In genomic region chr9:76104846-76105245, GRCm38 (mm10) we compare ENCODE assay signal across 19 mouse cellular contexts.
"Had no signal": no experiment of that assay in that cellular context is flagged by ENCODE, and none has a peak within 500 bp of the region (broad histone marks: within the 10 kb centered on the region; RNA-seq: fewer than 3 reads in every experiment).

No protein-coding gene starts in this region.

- H3K27ac ChIP-seq: midbrain, embryonic 10.5 days; midbrain, embryonic 12.5 days; neural tube, embryonic 13.5 days; neural tube, embryonic 15.5 days had no signal

- H3K9ac ChIP-seq: lung, embryonic 14.5 days; midbrain, embryonic 12.5 days; neural tube, embryonic 13.5 days; neural tube, embryonic 15.5 days had no signal

- H3K36me3 ChIP-seq: midbrain, embryonic 10.5 days; midbrain, embryonic 12.5 days; neural tube, embryonic 13.5 days; neural tube, embryonic 15.5 days had no signal

- H3K4me2 ChIP-seq: lung, embryonic 14.5 days; midbrain, embryonic 12.5 days; neural tube, embryonic 13.5 days; neural tube, embryonic 15.5 days had no signal

- H3K4me3 ChIP-seq: midbrain, embryonic 10.5 days; midbrain, embryonic 12.5 days; myocyte; neural tube, embryonic 13.5 days; neural tube, embryonic 15.5 days had no signal

- DNase-seq: lung, adult 18-20 months; lung, embryonic 14.5 days; lung, postnatal 14 days; lung, postnatal 36 days; midbrain, embryonic 14.5 days; retina, postnatal 1 day; right cerebral cortex, adult 18-20 months; right cerebral cortex, postnatal 25 days; right cerebral cortex, postnatal 4 days; spleen, adult 18-20 months; thymus, adult 18-20 months; thymus, postnatal 14 days; thymus, postnatal 36 days had no signal

- H3K9me3 ChIP-seq: midbrain, embryonic 10.5 days; midbrain, embryonic 12.5 days; neural tube, embryonic 13.5 days; neural tube, embryonic 15.5 days had no signal

- H3K4me1 ChIP-seq: midbrain, embryonic 10.5 days; midbrain, embryonic 12.5 days; neural tube, embryonic 13.5 days; neural tube, embryonic 15.5 days had no signal

- ATAC-seq: midbrain, embryonic 16.5 days had no signal

- H3K27me3 ChIP-seq: midbrain, embryonic 12.5 days; neural tube, embryonic 13.5 days; neural tube, embryonic 15.5 days had no signal
